Mouse (Mus musculus): Measurements from ENCODE around the gene Mllt3. TPM values are rescaled to one million over a fixed set of nuclear protein-coding genes. Genes with fewer than 3 reads are reported as not detected.

Gene Mllt3
- total RNA-seq (2014; rRNA removed) (18.6 and 22.7 TPM in 2 replicates), polyA plus RNA-seq (2015; fragmentation: Nextera tagmentation; extraction: Ambion mirVana) (61.3 and 62.9 TPM in 2 replicates)

DNA sequence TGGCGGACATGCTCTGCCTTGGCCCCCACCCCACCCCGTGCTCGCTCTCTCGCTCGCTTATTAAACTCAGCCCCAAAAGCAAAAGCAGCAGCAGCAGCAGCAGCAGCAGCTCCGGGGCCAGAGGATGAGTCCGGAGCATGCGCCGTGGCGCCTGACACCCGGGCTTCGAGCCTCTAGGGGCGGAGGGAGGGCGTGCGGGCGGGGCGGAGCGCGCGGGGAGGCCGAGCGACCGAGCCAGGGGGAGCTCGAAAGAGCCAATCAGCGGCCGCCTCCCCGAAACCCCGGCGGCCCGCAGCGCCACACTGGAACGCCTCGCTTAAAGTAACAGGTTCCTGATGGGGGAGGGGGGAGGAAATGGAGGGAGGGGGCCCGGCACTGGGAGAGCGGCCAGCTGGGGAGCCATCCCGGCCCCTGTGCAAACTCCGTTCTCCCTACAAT is at the start of gene Mllt3:
Gene Mllt3 (minus strand): TSS at position 149 of the 438 bp plus-strand sequence.
- Histone ChIP-seq H3K27ac (peak within 1 kb of the TSS; percentile 84), H3K9ac (replicated peaks; ENCODE audit: low read length) (peak within 1 kb of the TSS; percentile 77), H3K4me2 (ENCODE audit: low read depth, low read length) (peak within 1 kb of the TSS; percentile 90), H3K36me3 (ENCODE audit: insufficient read depth, low read length) (no peaks in the 10 kb centered on the region), H3K27me3 (ENCODE audit: insufficient read depth, low read length) (0 out of 2 replicates have a peak, but pooled peaks cover 4% of the 10 kb centered on the region), H3K4me3 (ENCODE audit: low read length) (peak within 1 kb of the TSS; percentile 88), H3K4me1 (ENCODE audit: insufficient read depth, low read length) (peaks cover 3% of the 10 kb centered on the region; the same call in 1 of the 2 replicates), H3K9me3 (ENCODE audit: low read length) (no peaks in the 10 kb centered on the region)
- DNase-seq (ENCODE audit: low spot score) (peak; percentile 97), ATAC-seq (peak; percentile 94)
- no peak for TF ChIP-seq CTCF (IDR thresholded peaks at IDR 0.05; ENCODE audit: low read depth)
- under 1% methylated on average over 36 of the region's 37 CpGs for WGBS

DNA sequence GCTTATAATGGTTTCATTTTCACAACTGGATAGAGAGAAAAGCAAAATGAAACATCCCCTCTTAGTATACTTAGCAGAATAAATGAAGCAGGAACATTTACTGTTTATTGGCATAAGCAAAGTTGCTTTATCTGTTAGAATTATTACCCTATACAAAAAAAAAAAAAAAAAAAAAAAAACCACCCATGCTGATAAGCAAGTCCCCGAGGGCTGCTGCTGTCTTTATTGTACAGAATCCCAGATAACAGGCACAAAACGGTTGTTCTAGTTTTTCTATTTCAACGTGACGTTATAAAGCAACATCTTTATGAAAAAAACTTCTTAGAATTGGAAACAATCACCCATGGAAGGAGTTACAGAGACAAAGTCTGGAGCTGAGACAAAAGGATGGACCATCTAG is 49.2 kb upstream of the Mllt3 start:
- H3K4me1 ChIP-seq (ENCODE audit: insufficient read depth, low read length): no peaks in the 10 kb centered on the region
- no peak overlapping the region for H3K27ac ChIP-seq
- WGBS: 84% methylated on average over 4 of the region's 4 CpGs
- H3K4me2 ChIP-seq (ENCODE audit: low read depth, low read length): no peak overlapping the region
- no peaks in the 10 kb centered on the region for H3K9me3 ChIP-seq (ENCODE audit: low read length)
- H3K36me3 ChIP-seq (ENCODE audit: insufficient read depth, low read length): no peaks in the 10 kb centered on the region
- no peak overlapping the region for H3K4me3 ChIP-seq (ENCODE audit: low read length)
- TF ChIP-seq CTCF (IDR thresholded peaks at IDR 0.05; ENCODE audit: low read depth): no peak
- H3K9ac ChIP-seq (replicated peaks; ENCODE audit: low read length): no peak overlapping the region
- no peaks in the 10 kb centered on the region for H3K27me3 ChIP-seq (ENCODE audit: insufficient read depth, low read length)
- DNase-seq (ENCODE audit: low spot score) (no peak), ATAC-seq (no peak)

DNA sequence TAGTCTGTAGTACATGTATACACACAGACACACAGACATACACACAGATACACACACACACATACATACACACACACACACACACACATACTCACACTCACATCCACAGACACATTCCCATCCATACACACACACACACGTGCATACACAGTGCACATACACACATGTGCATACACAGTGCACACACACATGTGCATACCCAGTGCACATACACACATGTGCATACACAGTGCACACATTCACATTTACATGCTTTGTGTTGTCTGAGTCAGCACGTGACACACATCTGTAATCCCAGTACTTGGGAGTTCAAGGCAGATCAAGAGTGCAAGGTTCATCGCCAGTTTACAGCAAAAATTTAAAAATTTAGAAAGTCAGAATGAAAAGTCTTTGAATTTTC is 48.7 kb upstream of the Mllt3 start:
- H3K9ac ChIP-seq (replicated peaks; ENCODE audit: low read length): no peak overlapping the region
- no peaks in the 10 kb centered on the region for H3K9me3 ChIP-seq (ENCODE audit: low read length)
- no peaks in the 10 kb centered on the region for H3K27me3 ChIP-seq (ENCODE audit: insufficient read depth, low read length)
- no peak overlapping the region for H3K4me2 ChIP-seq (ENCODE audit: low read depth, low read length)
- H3K27ac ChIP-seq: no peak overlapping the region
- no peaks in the 10 kb centered on the region for H3K4me1 ChIP-seq (ENCODE audit: insufficient read depth, low read length)
- ATAC-seq: no peak
- TF ChIP-seq CTCF (IDR thresholded peaks at IDR 0.05; ENCODE audit: low read depth): no peak
- 91% methylated on average over 3 of the region's 3 CpGs for WGBS
- no peaks in the 10 kb centered on the region for H3K36me3 ChIP-seq (ENCODE audit: insufficient read depth, low read length)
- H3K4me3 ChIP-seq (ENCODE audit: low read length): no peak overlapping the region
- no peak for DNase-seq (ENCODE audit: low spot score)

DNA sequence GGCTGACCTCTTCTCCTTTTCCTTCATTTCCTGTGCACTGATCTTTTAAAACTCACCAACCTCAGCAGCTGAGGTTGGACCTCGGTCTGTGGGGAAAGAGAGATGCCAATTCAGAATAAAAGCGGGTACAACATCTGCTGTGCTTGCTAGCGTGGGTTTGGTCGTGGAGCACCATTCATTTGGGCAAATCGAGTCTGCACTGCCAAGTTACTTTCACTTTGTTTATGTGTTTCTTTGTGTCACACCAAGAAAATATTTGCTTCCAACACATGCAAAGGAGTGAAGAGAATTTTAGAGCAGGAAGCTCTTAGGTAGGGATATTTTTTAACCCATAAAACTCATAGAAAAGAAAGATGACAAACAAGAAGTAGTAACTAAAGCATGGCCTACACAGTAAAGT is 48.3 kb upstream of the Mllt3 start:
- 64% methylated on average over 5 of the region's 5 CpGs for WGBS
- no peak for DNase-seq (ENCODE audit: low spot score)
- H3K4me3 ChIP-seq (ENCODE audit: low read length): no peak overlapping the region
- no peaks in the 10 kb centered on the region for H3K9me3 ChIP-seq (ENCODE audit: low read length)
- no peak overlapping the region for H3K4me2 ChIP-seq (ENCODE audit: low read depth, low read length)
- no peak for TF ChIP-seq CTCF (IDR thresholded peaks at IDR 0.05; ENCODE audit: low read depth)
- no peaks in the 10 kb centered on the region for H3K27me3 ChIP-seq (ENCODE audit: insufficient read depth, low read length)
- H3K4me1 ChIP-seq (ENCODE audit: insufficient read depth, low read length): peaks cover 2% of the 10 kb centered on the region; the same call in 1 of the 2 replicates
- H3K9ac ChIP-seq (replicated peaks; ENCODE audit: low read length): no peak overlapping the region
- H3K27ac ChIP-seq: no peak overlapping the region
- no peak for ATAC-seq
- no peaks in the 10 kb centered on the region for H3K36me3 ChIP-seq (ENCODE audit: insufficient read depth, low read length)

- TF ChIP-seq CTCF (IDR thresholded peaks at IDR 0.05; ENCODE audit: low read depth): no peak
- Histone ChIP-seq H3K4me1 (ENCODE audit: insufficient read depth, low read length) (peaks cover 4% of the 10 kb centered on the region; the same call in 1 of the 2 replicates), H3K4me2 (ENCODE audit: low read depth, low read length) (no peak overlapping the region), H3K4me3 (ENCODE audit: low read length) (no peak overlapping the region), H3K27me3 (ENCODE audit: insufficient read depth, low read length) (no peaks in the 10 kb centered on the region), H3K9ac (replicated peaks; ENCODE audit: low read length) (no peak overlapping the region), H3K9me3 (ENCODE audit: low read length) (no peaks in the 10 kb centered on the region), H3K36me3 (ENCODE audit: insufficient read depth, low read length) (no peaks in the 10 kb centered on the region), H3K27ac (no peak overlapping the region)
- WGBS: 78% methylated on average over 3 of the region's 3 CpGs
- ATAC-seq (no peak), DNase-seq (ENCODE audit: low spot score) (no peak)
Observed at GRCm38 (mm10) chr4:88078983-88079382, 45.8 kb upstream of the Mllt3 start.

DNA sequence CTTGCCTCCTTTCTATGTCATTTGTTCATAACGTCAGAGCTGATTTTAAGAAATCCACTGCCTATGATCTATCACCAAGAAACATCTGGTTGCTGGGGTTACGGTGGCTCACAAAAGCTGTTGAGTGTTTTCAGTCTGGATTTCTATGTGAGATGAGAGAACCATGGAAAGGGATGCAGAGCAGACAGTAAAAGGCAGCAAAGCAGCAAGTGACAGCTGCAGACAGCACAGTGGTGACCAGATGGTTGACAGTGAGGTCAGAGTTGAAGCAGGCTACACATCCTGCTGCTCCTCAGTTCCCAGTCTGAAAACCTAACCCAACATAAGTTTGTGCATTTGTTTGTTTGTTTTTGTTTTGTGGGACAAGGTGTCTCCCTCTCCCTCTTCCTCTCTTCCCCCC is 42.2 kb upstream of the Mllt3 start:
- 64% methylated on average over 2 of the region's 2 CpGs for WGBS
- Histone ChIP-seq H3K4me1 (ENCODE audit: insufficient read depth, low read length) (peaks cover 4% of the 10 kb centered on the region; the same call in 1 of the 2 replicates), H3K27me3 (ENCODE audit: insufficient read depth, low read length) (no peaks in the 10 kb centered on the region), H3K4me3 (ENCODE audit: low read length) (no peak overlapping the region), H3K27ac (no peak overlapping the region), H3K9ac (replicated peaks; ENCODE audit: low read length) (no peak overlapping the region), H3K9me3 (ENCODE audit: low read length) (no peaks in the 10 kb centered on the region), H3K36me3 (ENCODE audit: insufficient read depth, low read length) (no peaks in the 10 kb centered on the region), H3K4me2 (ENCODE audit: low read depth, low read length) (no peak overlapping the region)
- TF ChIP-seq CTCF (IDR thresholded peaks at IDR 0.05; ENCODE audit: low read depth): no peak
- ATAC-seq: no peak
- DNase-seq (ENCODE audit: low spot score): peak; percentile 2

GRCm38 (mm10) chr4:88046280-88046679 is 13.1 kb upstream of the Mllt3 start:
- H3K4me2 ChIP-seq (ENCODE audit: low read depth, low read length): no peak overlapping the region
- H3K36me3 ChIP-seq (ENCODE audit: insufficient read depth, low read length): no peaks in the 10 kb centered on the region
- no peak overlapping the region for H3K27ac ChIP-seq
- H3K4me1 ChIP-seq (ENCODE audit: insufficient read depth, low read length): no peaks in the 10 kb centered on the region
- ATAC-seq (no peak), DNase-seq (ENCODE audit: low spot score) (no peak)
- H3K9me3 ChIP-seq (ENCODE audit: low read length): no peaks in the 10 kb centered on the region
- no peak overlapping the region for H3K4me3 ChIP-seq (ENCODE audit: low read length)
- WGBS: 77% methylated on average over 8 of the region's 8 CpGs
- no peaks in the 10 kb centered on the region for H3K27me3 ChIP-seq (ENCODE audit: insufficient read depth, low read length)
- TF ChIP-seq CTCF (IDR thresholded peaks at IDR 0.05; ENCODE audit: low read depth): no peak
- no peak overlapping the region for H3K9ac ChIP-seq (replicated peaks; ENCODE audit: low read length)
